Mouse (Mus musculus) lung, embryonic 14.5 days (tissue): Measurements from ENCODE around the gene Fgfr1op2. TPM values are rescaled to one million over a fixed set of nuclear protein-coding genes. Genes with fewer than 3 reads are reported as not detected.
A peak's percentile ranks its signal among the peaks of the same experiment; 100 is the strongest.

ENCODE experiments used
- ATAC-seq: fragments of 200-750 bp; cut with Nextera tagmentation; 2 replicates; pipeline ENCODE4 v1.8.0; 2017; ENCODE audit warnings: mild to moderate bottlenecking, moderate TSS enrichment, moderate library complexity; ENCODE audit not compliant: insufficient read depth
- DNase-seq: peaks from one replicate; pipeline ENCODE4 v3.0.0-alpha.2; 2015
- H3K27ac ChIP-seq: fragments of 300-500 bp; sonication (generic); 2 replicates; pipeline ENCODE4 v1.5.1; 2014; ENCODE audit warnings: low read depth, mild to moderate bottlenecking, moderate library complexity
- H3K27me3 ChIP-seq: fragments of 300-500 bp; sonication (generic); 2 replicates; pipeline ENCODE4 v1.6.1; 2014; ENCODE audit warnings: low read length, control low read depth; ENCODE audit not compliant: insufficient read depth
- H3K36me3 ChIP-seq: fragments of 300-500 bp; sonication (generic); 2 replicates; pipeline ENCODE4 v1.6.1; 2014; ENCODE audit warnings: control low read depth; ENCODE audit not compliant: insufficient read depth
- H3K4me1 ChIP-seq: fragments of 300-500 bp; sonication (generic); 2 replicates; pipeline ENCODE4 v1.6.1; 2014; ENCODE audit warnings: antibody characterized with exemption, control low read depth; ENCODE audit not compliant: insufficient read depth
- H3K4me2 ChIP-seq: fragments of 300-500 bp; sonication (generic); 2 replicates; pipeline ENCODE4 v1.6.1; 2014; ENCODE audit warnings: mild to moderate bottlenecking
- H3K4me3 ChIP-seq: fragments of 300-500 bp; sonication (generic); 2 replicates; pipeline ENCODE4 v1.5.1; 2014; ENCODE audit warnings: low read depth, low read length
- H3K9ac ChIP-seq: fragments of 300-500 bp; sonication (generic); 2 replicates; pipeline ENCODE4 v1.6.1; 2014
- H3K9me3 ChIP-seq: fragments of 300-500 bp; sonication (generic); 2 replicates; pipeline ENCODE4 v1.6.1; 2016; ENCODE audit warnings: low read depth, low read length, control low read depth
- CTCF ChIP-seq: IDR thresholded peaks from 2 replicates; pipeline ENCODE4 v1.5.1; 2016; ENCODE audit warnings: antibody characterized with exemption, low read depth
- WGBS: fragments of 180-500 bp; shearing (Covaris S2); extraction: QIAGEN DNeasy Blood & Tissue Kit; methylation state at CpG from one replicate; pipeline ENCODE4 v1.1.7; 2014; 5-methylcytosine and 5-hydroxymethylcytosine counted together
- polyA plus RNA-seq: library from polyadenylated mRNA; unstranded; fragments of >200 nt; fragmentation: Nextera tagmentation; extraction: Ambion mirVana; gene quantifications from 2 replicates; pipeline ENCODE4 v1.2.1, GENCODE M21; 2014

Gene Fgfr1op2
- 108 and 110 TPM in 2 replicates for polyA plus RNA-seq

GRCm38 (mm10) chr6:146576903-146577302, at the start of gene Fgfr1op2:
Gene Fgfr1op2, plus strand, starts transcription at chr6:146577203.
- Histone ChIP-seq H3K9me3 (no peaks in the 10 kb centered on the region), H3K9ac (peak within 1 kb of the TSS; percentile 95), H3K4me2 (peak within 1 kb of the TSS; percentile 86), H3K27ac (peak within 1 kb of the TSS; percentile 97), H3K36me3 (peaks cover 8% of the 10 kb centered on the region), H3K4me1 (peaks cover 8% of the 10 kb centered on the region; the same call in 1 of the 2 replicates), H3K4me3 (peak within 1 kb of the TSS; percentile 94), H3K27me3 (no peaks in the 10 kb centered on the region)
- peak; percentile 2 for DNase-seq
- no peak; the same call in 1 of the 2 replicates for ATAC-seq
- under 1% methylated on average over 13 of the region's 13 CpGs for WGBS
- no peak for TF ChIP-seq CTCF

- 80% methylated on average over 2 of the region's 2 CpGs for WGBS
- Histone ChIP-seq H3K4me1 (no peaks in the 10 kb centered on the region), H3K4me2 (no peak overlapping the region), H3K27ac (no peak overlapping the region), H3K36me3 (no peaks in the 10 kb centered on the region), H3K9me3 (no peaks in the 10 kb centered on the region; the same call in 1 of the 2 replicates), H3K27me3 (no peaks in the 10 kb centered on the region), H3K4me3 (no peak overlapping the region), H3K9ac (no peak overlapping the region)
- no peak for TF ChIP-seq CTCF
- DNase-seq (no peak), ATAC-seq (no peak)
Measured at GRCm38 (mm10) chr6:146527537-146527936, 49.5 kb upstream of the Fgfr1op2 start.

- H3K4me2 ChIP-seq = no peak overlapping the region
- no peak for TF ChIP-seq CTCF
- H3K27me3 ChIP-seq = no peaks in the 10 kb centered on the region
- no peaks in the 10 kb centered on the region for H3K9me3 ChIP-seq
- DNase-seq = no peak
- peak overlapping the region; percentile 60; the same call in 1 of the 2 replicates for H3K27ac ChIP-seq
- no peaks in the 10 kb centered on the region for H3K4me1 ChIP-seq
- no peaks in the 10 kb centered on the region for H3K36me3 ChIP-seq
- ATAC-seq = peak; percentile 75
- H3K9ac ChIP-seq = no peak overlapping the region
- WGBS = 33% methylated on average over 7 of the region's 7 CpGs
- H3K4me3 ChIP-seq = no peak overlapping the region
Measured at GRCm38 (mm10) chr6:146530363-146530762, 46.6 kb upstream of the Fgfr1op2 start.

- no peaks in the 10 kb centered on the region for H3K9me3 ChIP-seq
- H3K27ac ChIP-seq = peak overlapping the region; percentile 60
- WGBS = 34% methylated on average over 5 of the region's 5 CpGs
- no peak for TF ChIP-seq CTCF
- no peaks in the 10 kb centered on the region for H3K27me3 ChIP-seq
- H3K4me2 ChIP-seq = no peak overlapping the region
- no peaks in the 10 kb centered on the region for H3K36me3 ChIP-seq
- no peaks in the 10 kb centered on the region for H3K4me1 ChIP-seq
- no peak overlapping the region for H3K9ac ChIP-seq
- ATAC-seq (peak; percentile 84), DNase-seq (peak; percentile 78)
- no peak overlapping the region for H3K4me3 ChIP-seq
Measured at GRCm38 (mm10) chr6:146530769-146531168, 46.2 kb upstream of the Fgfr1op2 start.

- 88% methylated on average over 4 of the region's 4 CpGs for WGBS
- no peak overlapping the region for H3K4me2 ChIP-seq
- DNase-seq (no peak), ATAC-seq (no peak)
- H3K4me3 ChIP-seq = no peak overlapping the region
- no peak for TF ChIP-seq CTCF
- H3K27ac ChIP-seq = no peak overlapping the region
- no peaks in the 10 kb centered on the region for H3K27me3 ChIP-seq
- H3K4me1 ChIP-seq = no peaks in the 10 kb centered on the region
- no peaks in the 10 kb centered on the region for H3K9me3 ChIP-seq
- H3K9ac ChIP-seq = no peak overlapping the region
- no peaks in the 10 kb centered on the region for H3K36me3 ChIP-seq
Measured at GRCm38 (mm10) chr6:146533146-146533545, 43.9 kb upstream of the Fgfr1op2 start.

- H3K4me1 ChIP-seq = no peaks in the 10 kb centered on the region
- H3K4me2 ChIP-seq = no peak overlapping the region
- DNase-seq (peak; percentile 70), ATAC-seq (peak; percentile 46; the same call in 1 of the 2 replicates)
- H3K27me3 ChIP-seq = no peaks in the 10 kb centered on the region
- no peak overlapping the region for H3K27ac ChIP-seq
- WGBS = 37% methylated on average over 5 of the region's 5 CpGs
- H3K4me3 ChIP-seq = no peak overlapping the region
- no peak for TF ChIP-seq CTCF
- H3K9me3 ChIP-seq = no peaks in the 10 kb centered on the region
- H3K9ac ChIP-seq = no peak overlapping the region
- H3K36me3 ChIP-seq = no peaks in the 10 kb centered on the region
Measured at GRCm38 (mm10) chr6:146535501-146535900, 41.5 kb upstream of the Fgfr1op2 start.

GRCm38 (mm10) chr6:146537111-146537510, 39.9 kb upstream of the Fgfr1op2 start:
- WGBS = 86% methylated on average over 4 of the region's 4 CpGs
- no peak for DNase-seq
- TF ChIP-seq CTCF = no peak
- no peaks in the 10 kb centered on the region for H3K9me3 ChIP-seq
- H3K27ac ChIP-seq = no peak overlapping the region
- no peaks in the 10 kb centered on the region for H3K27me3 ChIP-seq
- H3K4me2 ChIP-seq = no peak overlapping the region
- H3K9ac ChIP-seq = no peak overlapping the region
- no peaks in the 10 kb centered on the region for H3K4me1 ChIP-seq
- H3K4me3 ChIP-seq = no peak overlapping the region
- no peak for ATAC-seq
- no peaks in the 10 kb centered on the region for H3K36me3 ChIP-seq
